Mouse (Mus musculus): ENCODE results near the gene Lrrc4b. TPM values are rescaled to one million over a fixed set of nuclear protein-coding genes. Genes with fewer than 3 reads are reported as not detected.
A peak's percentile ranks its signal among the peaks of the same experiment; 100 is the strongest.

Gene Lrrc4b
- polyA plus RNA-seq, 1 experiment from 2014 or later: 26.4 TPM

DNA sequence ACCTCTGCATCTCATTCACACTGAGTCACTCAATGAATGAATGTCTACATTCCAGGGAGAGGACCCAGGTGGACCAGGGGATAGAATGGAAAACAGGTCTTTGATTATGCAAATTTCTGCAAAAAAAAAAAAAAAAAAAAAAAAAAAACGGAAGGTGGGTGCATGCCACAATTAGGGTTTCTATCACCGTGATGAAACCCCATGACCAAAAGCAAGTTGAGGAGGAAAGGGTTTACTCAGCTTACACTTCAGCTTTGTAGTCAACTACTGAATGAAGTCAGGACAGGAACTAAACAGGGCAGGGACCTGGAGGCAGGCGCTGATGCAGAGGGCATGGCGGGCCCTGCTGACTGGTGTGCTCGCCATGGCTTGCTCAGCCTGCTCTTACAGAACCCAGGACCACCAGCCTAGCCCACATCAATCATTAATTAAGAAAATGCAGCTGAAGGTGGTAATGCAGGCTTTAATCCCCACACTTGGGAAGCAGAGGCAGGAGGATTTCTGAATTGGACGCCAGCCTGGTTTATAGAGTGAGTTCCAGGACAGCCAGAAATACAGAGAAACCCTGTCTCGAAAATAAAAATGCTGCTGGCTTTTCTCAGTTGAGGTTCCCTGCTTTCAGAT lies 56.9 kb downstream of the Lrrc4b start:
- Histone ChIP-seq H3K4me3 (replicated peaks; ENCODE audit: low read length) (no peak overlapping the region), H3K27me3 (ENCODE audit: control insufficient read depth, insufficient read depth, low read length) (0 out of 2 replicates have a peak, but pooled peaks cover 1% of the 10 kb centered on the region), H3K27ac (no peak overlapping the region), H3K4me2 (replicated peaks) (no peak overlapping the region), H3K9ac (no peak overlapping the region), H3K36me3 (replicated peaks; ENCODE audit: control insufficient read depth, insufficient read depth) (peaks cover 21% of the 10 kb centered on the region), H3K4me1 (replicated peaks; ENCODE audit: control insufficient read depth, insufficient read depth, low read length) (no peaks in the 10 kb centered on the region), H3K9me3 (ENCODE audit: control insufficient read depth, low read length) (no peaks in the 10 kb centered on the region)
- WGBS: 76% methylated on average over 7 of the region's 7 CpGs
- ATAC-seq (ENCODE audit: low FRiP score): no peak
- no peak for DNase-seq (ENCODE audit: low spot score)

- ATAC-seq (ENCODE audit: low FRiP score) (no peak), DNase-seq (ENCODE audit: low spot score) (no peak)
- H3K27me3 ChIP-seq (ENCODE audit: control insufficient read depth, insufficient read depth, low read length): no peaks in the 10 kb centered on the region
- no peak overlapping the region for H3K4me2 ChIP-seq (replicated peaks)
- no peaks in the 10 kb centered on the region for H3K4me1 ChIP-seq (replicated peaks; ENCODE audit: control insufficient read depth, insufficient read depth, low read length)
- H3K4me3 ChIP-seq (replicated peaks; ENCODE audit: low read length): no peak overlapping the region
- WGBS: 59% methylated on average over 13 of the region's 13 CpGs
- peaks cover 35% of the 10 kb centered on the region for H3K36me3 ChIP-seq (replicated peaks; ENCODE audit: control insufficient read depth, insufficient read depth)
- H3K27ac ChIP-seq: peak overlapping the region; percentile 41; the same call in 1 of the 2 replicates
- H3K9me3 ChIP-seq (ENCODE audit: control insufficient read depth, low read length): no peaks in the 10 kb centered on the region
- peak overlapping the region; percentile 26; the same call in 1 of the 2 replicates for H3K9ac ChIP-seq
Observed at GRCm38 (mm10) chr7:44486927-44487575, 58.2 kb downstream of the Lrrc4b start.

GRCm38 (mm10) chr7:44487936-44488335 lies 59.1 kb downstream of the Lrrc4b start:
- no peak for ATAC-seq (ENCODE audit: low FRiP score)
- Histone ChIP-seq H3K9ac (no peak overlapping the region), H3K4me2 (replicated peaks) (no peak overlapping the region), H3K4me1 (replicated peaks; ENCODE audit: control insufficient read depth, insufficient read depth, low read length) (no peaks in the 10 kb centered on the region), H3K36me3 (replicated peaks; ENCODE audit: control insufficient read depth, insufficient read depth) (peaks cover 44% of the 10 kb centered on the region), H3K9me3 (ENCODE audit: control insufficient read depth, low read length) (no peaks in the 10 kb centered on the region), H3K27ac (no peak overlapping the region), H3K27me3 (ENCODE audit: control insufficient read depth, insufficient read depth, low read length) (no peaks in the 10 kb centered on the region), H3K4me3 (replicated peaks; ENCODE audit: low read length) (no peak overlapping the region)
- WGBS: 95% methylated on average over 7 of the region's 7 CpGs
- no peak for DNase-seq (ENCODE audit: low spot score)

- H3K9me3 ChIP-seq (ENCODE audit: control insufficient read depth, low read length): no peaks in the 10 kb centered on the region
- H3K9ac ChIP-seq: no peak overlapping the region
- H3K27me3 ChIP-seq (ENCODE audit: control insufficient read depth, insufficient read depth, low read length): no peaks in the 10 kb centered on the region
- no peak overlapping the region for H3K4me3 ChIP-seq (replicated peaks; ENCODE audit: low read length)
- peaks cover 47% of the 10 kb centered on the region for H3K36me3 ChIP-seq (replicated peaks; ENCODE audit: control insufficient read depth, insufficient read depth)
- ATAC-seq (ENCODE audit: low FRiP score): no peak
- DNase-seq (ENCODE audit: low spot score): no peak
- H3K4me2 ChIP-seq (replicated peaks): no peak overlapping the region
- 91% methylated on average over 8 of the region's 8 CpGs for whole genome bisulfite sequencing
- H3K27ac ChIP-seq: no peak overlapping the region
- no peaks in the 10 kb centered on the region for H3K4me1 ChIP-seq (replicated peaks; ENCODE audit: control insufficient read depth, insufficient read depth, low read length)
Observed at GRCm38 (mm10) chr7:44488545-44488944, 59.7 kb downstream of the Lrrc4b start.

GRCm38 (mm10) chr7:44490281-44490680 lies 61.5 kb downstream of the Lrrc4b start:
- no peak overlapping the region for H3K4me3 ChIP-seq (replicated peaks; ENCODE audit: low read length)
- H3K36me3 ChIP-seq (replicated peaks; ENCODE audit: control insufficient read depth, insufficient read depth): peaks cover 47% of the 10 kb centered on the region
- no peaks in the 10 kb centered on the region for H3K9me3 ChIP-seq (ENCODE audit: control insufficient read depth, low read length)
- DNase-seq (ENCODE audit: low spot score): no peak
- H3K4me1 ChIP-seq (replicated peaks; ENCODE audit: control insufficient read depth, insufficient read depth, low read length): peaks cover 7% of the 10 kb centered on the region
- H3K9ac ChIP-seq: no peak overlapping the region
- WGBS: 87% methylated on average over 4 of the region's 4 CpGs
- no peak overlapping the region for H3K27ac ChIP-seq
- H3K4me2 ChIP-seq (replicated peaks): no peak overlapping the region
- H3K27me3 ChIP-seq (ENCODE audit: control insufficient read depth, insufficient read depth, low read length): no peaks in the 10 kb centered on the region
- ATAC-seq (ENCODE audit: low FRiP score): no peak

- Histone ChIP-seq H3K36me3 (replicated peaks; ENCODE audit: control insufficient read depth, insufficient read depth) (peaks cover 47% of the 10 kb centered on the region), H3K4me3 (replicated peaks; ENCODE audit: low read length) (no peak overlapping the region), H3K27me3 (ENCODE audit: control insufficient read depth, insufficient read depth, low read length) (no peaks in the 10 kb centered on the region), H3K9ac (no peak overlapping the region), H3K4me1 (replicated peaks; ENCODE audit: control insufficient read depth, insufficient read depth, low read length) (peaks cover 11% of the 10 kb centered on the region), H3K27ac (no peak overlapping the region), H3K4me2 (replicated peaks) (no peak overlapping the region), H3K9me3 (ENCODE audit: control insufficient read depth, low read length) (no peaks in the 10 kb centered on the region)
- DNase-seq (ENCODE audit: low spot score) (no peak), ATAC-seq (ENCODE audit: low FRiP score) (no peak)
- WGBS: 96% methylated on average over 5 of the region's 5 CpGs
Observed at GRCm38 (mm10) chr7:44491391-44491790, 62.6 kb downstream of the Lrrc4b start.

DNA sequence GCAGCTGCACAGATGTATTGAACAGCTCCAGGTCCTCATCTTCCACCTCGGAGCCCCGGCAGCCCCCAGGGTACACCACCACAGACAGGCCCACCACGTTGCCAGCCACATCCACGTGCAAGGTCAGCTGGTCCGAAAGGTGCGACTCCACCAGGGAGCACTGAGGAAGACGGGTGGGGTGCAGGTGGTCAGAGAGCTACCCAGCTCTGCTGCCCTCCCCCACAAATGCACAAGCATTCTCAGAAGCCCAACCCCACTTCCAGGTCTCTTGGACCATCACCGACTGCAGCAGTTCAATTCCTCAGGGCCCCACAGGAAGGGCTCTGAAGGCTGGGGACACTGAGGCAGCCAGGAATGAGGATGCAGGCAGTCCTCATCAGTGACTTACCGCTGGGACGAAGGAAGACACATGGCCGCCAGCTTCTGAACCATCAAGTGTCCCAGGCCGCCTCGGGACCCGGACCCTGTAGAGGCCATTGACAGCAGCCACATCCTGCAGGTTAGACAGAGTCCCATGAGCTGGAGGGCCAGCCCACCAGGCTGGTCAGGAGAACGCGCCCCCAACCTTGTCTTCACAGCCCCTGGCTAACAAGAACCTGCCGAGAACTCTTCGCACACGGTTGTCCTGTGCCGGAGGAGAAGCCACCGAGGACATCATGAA lies 63.5 kb downstream of the Lrrc4b start:
- Histone ChIP-seq H3K9me3 (ENCODE audit: control insufficient read depth, low read length) (no peaks in the 10 kb centered on the region), H3K9ac (no peak overlapping the region), H3K36me3 (replicated peaks; ENCODE audit: control insufficient read depth, insufficient read depth) (peaks cover 47% of the 10 kb centered on the region), H3K27ac (no peak overlapping the region), H3K4me2 (replicated peaks) (no peak overlapping the region), H3K27me3 (ENCODE audit: control insufficient read depth, insufficient read depth, low read length) (no peaks in the 10 kb centered on the region), H3K4me1 (replicated peaks; ENCODE audit: control insufficient read depth, insufficient read depth, low read length) (peaks cover 16% of the 10 kb centered on the region), H3K4me3 (replicated peaks; ENCODE audit: low read length) (no peak overlapping the region)
- DNase-seq (ENCODE audit: low spot score): no peak
- 96% methylated on average over 21 of the region's 21 CpGs for WGBS
- no peak for ATAC-seq (ENCODE audit: low FRiP score)

DNA sequence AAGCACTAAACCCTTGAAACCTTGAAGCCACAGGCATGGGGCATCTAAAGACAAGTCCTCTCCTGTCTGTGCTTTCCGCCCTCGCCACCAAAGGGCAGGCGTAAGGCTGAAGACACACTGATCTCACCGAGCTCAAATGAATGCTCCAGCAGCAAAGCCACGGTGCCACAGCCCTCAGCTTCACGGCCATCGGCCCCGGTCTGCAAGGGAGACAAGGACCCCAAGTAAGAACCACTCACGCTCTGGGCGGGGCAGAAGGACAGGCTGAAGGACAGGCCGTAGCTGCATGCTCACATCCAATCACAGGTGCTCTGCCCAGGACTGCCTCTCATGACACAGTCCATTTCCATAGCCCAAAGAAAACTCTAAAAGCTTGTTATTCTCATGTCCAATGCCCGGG lies 65.9 kb downstream of the Lrrc4b start:
- peaks cover 36% of the 10 kb centered on the region for H3K36me3 ChIP-seq (replicated peaks; ENCODE audit: control insufficient read depth, insufficient read depth)
- H3K4me2 ChIP-seq (replicated peaks): peak overlapping the region; percentile 72; the same call in 1 of the 2 replicates
- no peaks in the 10 kb centered on the region for H3K27me3 ChIP-seq (ENCODE audit: control insufficient read depth, insufficient read depth, low read length)
- H3K4me3 ChIP-seq (replicated peaks; ENCODE audit: low read length): no peak overlapping the region
- ATAC-seq (ENCODE audit: low FRiP score) (no peak), DNase-seq (ENCODE audit: low spot score) (no peak)
- no peaks in the 10 kb centered on the region for H3K9me3 ChIP-seq (ENCODE audit: control insufficient read depth, low read length)
- H3K4me1 ChIP-seq (replicated peaks; ENCODE audit: control insufficient read depth, insufficient read depth, low read length): peaks cover 20% of the 10 kb centered on the region
- 91% methylated on average over 12 of the region's 12 CpGs for WGBS
- no peak overlapping the region for H3K9ac ChIP-seq
- no peak overlapping the region for H3K27ac ChIP-seq

DNA sequence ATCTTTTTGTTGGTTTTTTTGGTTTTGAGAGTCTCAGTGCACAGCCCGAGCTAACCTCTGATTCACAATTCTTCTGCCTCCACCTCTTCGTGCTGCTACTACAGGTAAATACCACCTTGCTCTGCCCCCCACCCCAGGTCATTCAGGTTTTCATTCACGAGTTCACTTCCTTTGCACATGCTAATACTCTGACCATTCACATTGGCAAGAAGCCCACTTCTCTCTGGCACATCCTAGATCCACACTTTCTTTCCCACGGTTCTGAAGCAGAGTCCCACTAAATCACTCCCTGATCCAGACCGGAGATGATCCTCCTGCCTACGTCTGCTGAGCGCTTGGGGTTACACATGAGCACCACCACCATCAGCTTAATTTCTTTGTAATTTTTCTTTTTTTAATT lies 66.3 kb downstream of the Lrrc4b start:
- no peak overlapping the region for H3K27ac ChIP-seq
- peak overlapping the region; percentile 79 for H3K9ac ChIP-seq
- H3K9me3 ChIP-seq (ENCODE audit: control insufficient read depth, low read length): no peaks in the 10 kb centered on the region
- no peak for ATAC-seq (ENCODE audit: low FRiP score)
- peak overlapping the region; percentile 66 for H3K4me3 ChIP-seq (replicated peaks; ENCODE audit: low read length)
- DNase-seq (ENCODE audit: low spot score): no peak
- 86% methylated on average over 7 of the region's 7 CpGs for WGBS
- H3K36me3 ChIP-seq (replicated peaks; ENCODE audit: control insufficient read depth, insufficient read depth): peaks cover 32% of the 10 kb centered on the region
- peaks cover 20% of the 10 kb centered on the region for H3K4me1 ChIP-seq (replicated peaks; ENCODE audit: control insufficient read depth, insufficient read depth, low read length)
- peak overlapping the region; percentile 72 for H3K4me2 ChIP-seq (replicated peaks)
- no peaks in the 10 kb centered on the region for H3K27me3 ChIP-seq (ENCODE audit: control insufficient read depth, insufficient read depth, low read length)

Data from hindbrain, embryonic 14.5 days (tissue).